Mouse (Mus musculus) heart, postnatal 0 days (tissue): ENCODE data around the gene Meis1. TPM values are rescaled to one million over a fixed set of nuclear protein-coding genes. Genes with fewer than 3 reads are reported as not detected.

Source experiments
- ATAC-seq: fragments of 200-750 bp; cut with Nextera tagmentation; 2 replicates; pipeline ENCODE4 v1.8.0; 2017; ENCODE audit warnings: low read depth, moderate number of reproducible peaks, moderate library complexity; ENCODE audit not compliant: insufficient read depth
- DNase-seq: peaks from one replicate; pipeline ENCODE4 v3.0.0-alpha.2; 2016; ENCODE audit warnings: low spot score
- H3K27ac ChIP-seq: fragments of 300-500 bp; sonication (generic); 2 replicates; pipeline ENCODE4 v1.5.1; 2014; ENCODE audit warnings: low read depth, mild to moderate bottlenecking
- H3K27me3 ChIP-seq: fragments of 300-500 bp; sonication (generic); 2 replicates; pipeline ENCODE4 v1.6.1; 2014; ENCODE audit warnings: low read length, mixed read lengths; ENCODE audit not compliant: control insufficient read depth, insufficient read depth
- H3K36me3 ChIP-seq: fragments of 300-500 bp; sonication (generic); replicated peaks from 2 replicates; pipeline ENCODE4 v1.6.1; 2014; ENCODE audit warnings: low read length, mixed read lengths; ENCODE audit not compliant: control insufficient read depth, insufficient read depth
- H3K4me1 ChIP-seq: fragments of 300-500 bp; sonication (generic); 2 replicates; pipeline ENCODE4 v1.6.1; 2014; ENCODE audit warnings: antibody characterized with exemption; ENCODE audit not compliant: control insufficient read depth, insufficient read depth
- H3K4me2 ChIP-seq: fragments of 300-500 bp; sonication (generic); 2 replicates; pipeline ENCODE4 v1.6.1; 2014; ENCODE audit warnings: low read depth, mild to moderate bottlenecking, low read length, moderate library complexity
- H3K4me3 ChIP-seq: fragments of 300-500 bp; sonication (generic); 2 replicates; pipeline ENCODE4 v1.5.1; 2014; ENCODE audit warnings: low read depth, low read length
- H3K9ac ChIP-seq: fragments of 300-500 bp; sonication (generic); replicated peaks from 2 replicates; pipeline ENCODE4 v1.6.1; 2014; ENCODE audit warnings: low read depth, low read length, mixed read lengths
- H3K9me3 ChIP-seq: fragments of 300-500 bp; sonication (generic); replicated peaks from 2 replicates; pipeline ENCODE4 v1.6.1; 2016; ENCODE audit warnings: low read length; ENCODE audit not compliant: control insufficient read depth
- CTCF ChIP-seq: IDR thresholded peaks from 2 replicates; pipeline ENCODE4 v1.5.1; 2016; ENCODE audit warnings: antibody characterized with exemption, control low read depth, low read depth
- EP300 ChIP-seq: IDR thresholded peaks from 2 replicates; pipeline ENCODE4 v1.6.1; 2016; ENCODE audit warnings: antibody characterized with exemption, low read depth
- WGBS: fragments of 180-500 bp; shearing (Covaris S2); extraction: QIAGEN DNeasy Blood & Tissue Kit; methylation state at CpG from one replicate; pipeline ENCODE4 v1.1.7; 2014; 5-methylcytosine and 5-hydroxymethylcytosine counted together
- polyA plus RNA-seq: library from polyadenylated mRNA; unstranded; fragments of >200 nt; fragmentation: Nextera tagmentation; extraction: Ambion mirVana; gene quantifications from 2 replicates; pipeline ENCODE4 v1.2.1, GENCODE M21; 2015
- total RNA-seq: library from RNA; depleted of rRNA; stranded (reverse); fragments of >200 nt; gene quantifications from 2 replicates; pipeline ENCODE4 v1.2.3, GENCODE M21; 2014; ENCODE audit warnings: low replicate concordance

Meis1 gene
- total and polyA plus RNA-seq, 2 experiments from 2014 or later: 34.8 to 35.4 TPM

DNA sequence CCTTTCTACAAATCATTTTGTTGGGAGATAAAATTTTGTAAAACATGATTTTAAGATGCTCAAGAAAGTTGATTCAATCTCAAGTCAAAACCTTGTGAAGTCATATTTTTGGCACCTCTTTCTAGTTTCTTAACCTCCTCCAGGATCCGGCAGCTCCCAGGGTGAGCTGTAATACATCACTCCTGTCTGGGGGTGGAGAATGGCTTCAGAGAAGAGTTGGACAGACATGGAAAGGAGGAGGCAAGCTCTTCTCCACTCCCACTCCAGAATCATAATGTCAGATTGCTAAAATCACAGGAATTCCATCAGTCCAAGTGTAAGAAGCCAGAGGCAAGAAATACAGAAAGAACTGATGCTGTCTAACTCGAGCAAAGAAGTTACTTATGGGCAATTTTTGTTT, 126.3 kb downstream of the Meis1 start:
- Histone ChIP-seq H3K4me3 (no peak overlapping the region), H3K36me3 (0 out of 2 replicates have a peak, but pooled peaks cover 10% of the 10 kb centered on the region), H3K27me3 (no peaks in the 10 kb centered on the region), H3K27ac (no peak overlapping the region), H3K9me3 (no peaks in the 10 kb centered on the region), H3K9ac (no peak overlapping the region), H3K4me1 (peaks cover 4% of the 10 kb centered on the region; the same call in 1 of the 2 replicates), H3K4me2 (no peak overlapping the region)
- DNase-seq: no peak
- no peak for TF ChIP-seq EP300
- no peak for TF ChIP-seq CTCF
- ATAC-seq: no peak
- WGBS: 42% methylated on average over 2 of the region's 2 CpGs

GRCm38 (mm10) chr11:18889139-18889538, 129.6 kb downstream of the Meis1 start:
- 55% methylated on average over 5 of the region's 5 CpGs for WGBS
- Histone ChIP-seq H3K4me2 (no peak overlapping the region), H3K4me3 (no peak overlapping the region), H3K27ac (no peak overlapping the region), H3K36me3 (0 out of 2 replicates have a peak, but pooled peaks cover 13% of the 10 kb centered on the region), H3K27me3 (no peaks in the 10 kb centered on the region), H3K4me1 (0 out of 2 replicates have a peak, but pooled peaks cover 8% of the 10 kb centered on the region), H3K9ac (no peak overlapping the region), H3K9me3 (no peaks in the 10 kb centered on the region)
- no peak for TF ChIP-seq CTCF
- no peak for TF ChIP-seq EP300
- DNase-seq (no peak), ATAC-seq (no peak)

- H3K9ac ChIP-seq: no peak overlapping the region
- H3K27ac ChIP-seq: no peak overlapping the region
- H3K4me1 ChIP-seq: 0 out of 2 replicates have a peak, but pooled peaks cover 8% of the 10 kb centered on the region
- H3K27me3 ChIP-seq: no peaks in the 10 kb centered on the region
- DNase-seq (no peak), ATAC-seq (no peak)
- H3K4me3 ChIP-seq: no peak overlapping the region
- no peak for TF ChIP-seq EP300
- TF ChIP-seq CTCF: no peak
- WGBS: 52% methylated on average over 1 of the region's 1 CpGs
- no peak overlapping the region for H3K4me2 ChIP-seq
- H3K36me3 ChIP-seq: peaks cover 18% of the 10 kb centered on the region; the same call in 1 of the 2 replicates
- H3K9me3 ChIP-seq: no peaks in the 10 kb centered on the region
Observed at GRCm38 (mm10) chr11:18888651-18889050, 130.1 kb downstream of the Meis1 start.

DNA sequence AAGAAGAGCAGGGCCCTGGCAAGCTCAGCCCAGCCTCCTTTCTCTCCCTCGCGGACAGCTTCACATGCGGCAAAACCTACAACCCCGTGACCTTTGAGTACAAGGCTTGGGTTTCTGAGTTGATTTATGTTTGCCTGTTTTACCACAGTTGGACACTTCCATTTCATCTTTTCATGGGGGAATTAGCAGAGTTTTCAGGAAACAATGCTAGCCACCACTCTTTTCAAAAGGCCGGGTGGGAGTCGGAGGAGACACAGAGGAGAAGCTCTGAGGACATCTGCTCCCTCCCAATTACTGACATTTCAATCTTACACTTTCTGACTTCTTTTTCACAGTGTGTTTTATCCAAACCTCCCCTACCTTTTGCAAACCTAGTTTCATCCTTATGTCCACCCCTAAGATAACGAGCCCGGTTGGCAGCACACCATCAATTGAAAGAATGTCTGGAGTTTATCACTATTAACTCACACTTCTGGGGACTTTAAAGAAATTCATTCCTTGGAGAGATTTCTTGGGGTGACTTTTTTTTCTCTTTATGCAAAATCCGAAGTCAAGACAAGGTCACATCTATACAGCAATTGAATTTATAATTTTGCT, 133.0 kb downstream of the Meis1 start:
- 34% methylated on average over 9 of the region's 9 CpGs for WGBS
- H3K4me2 ChIP-seq: no peak overlapping the region
- H3K36me3 ChIP-seq: peaks cover 34% of the 10 kb centered on the region
- H3K4me3 ChIP-seq: no peak overlapping the region
- H3K9ac ChIP-seq: no peak overlapping the region
- ATAC-seq (no peak), DNase-seq (no peak)
- H3K27me3 ChIP-seq: no peaks in the 10 kb centered on the region
- H3K27ac ChIP-seq: no peak overlapping the region
- TF ChIP-seq CTCF: no peak
- TF ChIP-seq EP300: no peak
- no peaks in the 10 kb centered on the region for H3K9me3 ChIP-seq
- H3K4me1 ChIP-seq: 0 out of 2 replicates have a peak, but pooled peaks cover 8% of the 10 kb centered on the region

- Histone ChIP-seq H3K9ac (no peak overlapping the region), H3K36me3 (peaks cover 34% of the 10 kb centered on the region), H3K9me3 (no peaks in the 10 kb centered on the region), H3K4me3 (no peak overlapping the region), H3K4me2 (no peak overlapping the region), H3K27ac (no peak overlapping the region), H3K4me1 (0 out of 2 replicates have a peak, but pooled peaks cover 8% of the 10 kb centered on the region), H3K27me3 (no peaks in the 10 kb centered on the region)
- DNase-seq (no peak), ATAC-seq (no peak)
- 68% methylated on average over 6 of the region's 6 CpGs for WGBS
- TF ChIP-seq EP300 (no peak), CTCF (no peak)
Observed at GRCm38 (mm10) chr11:18885036-18885728, 133.6 kb downstream of the Meis1 start.
